Mouse (Mus musculus): ENCODE results near the gene Pinlyp.

DNA sequence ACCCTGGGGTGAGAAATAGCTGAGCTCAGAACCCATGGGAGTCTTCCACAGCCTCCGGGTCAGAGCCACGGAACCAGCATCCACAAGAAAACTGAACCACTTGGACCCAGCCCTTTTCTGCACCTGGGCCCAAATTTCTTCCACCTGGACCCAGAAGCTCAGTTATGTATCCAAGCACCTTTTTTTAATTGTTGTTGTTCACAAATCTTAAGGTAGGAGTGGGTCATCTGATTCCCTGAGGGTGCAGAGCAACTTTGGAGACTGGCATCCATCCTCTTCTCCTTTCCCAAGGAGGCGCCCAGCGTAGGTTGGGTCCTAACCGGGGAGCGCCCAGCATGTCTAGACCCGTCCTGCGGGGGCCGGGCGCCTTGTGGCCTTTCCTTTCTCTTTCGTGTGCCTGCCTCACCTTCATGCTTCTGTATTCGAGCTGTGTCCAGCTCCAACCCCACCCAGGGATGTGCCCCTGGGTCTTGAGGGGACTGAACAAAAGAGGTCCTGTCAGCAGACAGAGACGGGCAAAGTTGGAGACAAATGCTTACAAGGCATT is at the start of gene Pinlyp, which contains the start of gene Xrcc1:
- TF ChIP-seq CTCF (IDR thresholded peaks at IDR 0.05) (no peak), EP300 (IDR thresholded peaks at IDR 0.05) (no peak)
